9 mouse cellular contexts compared by ENCODE assay signal in the genomic region with DNA sequence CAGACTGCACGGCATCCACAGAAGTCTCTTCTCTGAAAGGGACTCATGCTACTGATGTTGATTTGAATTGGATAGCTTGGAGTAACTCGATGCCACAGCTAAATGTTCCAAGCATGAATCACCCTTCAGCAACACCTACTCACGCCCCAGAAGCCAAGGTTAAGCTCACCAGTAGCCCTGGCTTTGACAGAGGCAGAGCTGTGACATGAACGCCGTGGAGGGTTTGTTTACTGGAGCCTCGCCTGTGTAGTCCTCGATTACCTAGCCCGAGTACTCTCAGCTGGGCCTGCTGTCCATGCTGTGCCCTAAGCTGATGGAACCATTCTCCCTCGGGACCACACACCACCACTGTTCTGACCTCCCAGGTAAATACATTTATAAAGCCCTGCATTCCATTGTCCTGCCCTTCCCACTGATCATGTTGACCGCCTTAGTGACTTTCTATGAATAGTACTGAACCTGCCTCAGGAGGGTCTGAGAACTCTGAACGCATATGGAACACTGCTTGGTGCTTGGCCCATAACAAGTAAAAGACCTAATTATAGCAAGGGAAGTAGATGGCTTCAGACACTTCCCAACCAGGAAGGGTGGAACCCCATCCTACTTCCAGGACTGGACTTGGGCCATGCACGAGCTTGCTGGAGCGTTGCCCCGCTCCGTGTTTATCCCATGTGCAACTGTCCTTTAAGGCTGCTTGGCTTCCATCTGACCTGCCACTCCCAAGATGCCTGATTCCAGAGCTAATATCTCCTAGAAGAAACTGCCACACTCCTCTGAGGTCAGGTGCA. TPM values are rescaled to one million over a fixed set of nuclear protein-coding genes. Genes with fewer than 3 reads are reported as not detected.
DNase-seq lines count a peak whose midpoint lies in the region; TF ChIP-seq lines count a peak whose summit lies in the region.
"Had no signal": no experiment of that assay in that cellular context is flagged by ENCODE, and none has a peak within 500 bp of the region (broad histone marks: within the 10 kb centered on the region; RNA-seq: fewer than 3 reads in every experiment).

No protein-coding gene starts in this region.

- TF ChIP-seq POLR2A in testis, adult 2 months (IDR thresholded peaks at IDR 0.05; ENCODE audit: control insufficient read depth, low read depth, low read length), result no peak

- H3K4me3 ChIP-seq in testis, adult 2 months (ENCODE audit: control insufficient read depth, low read depth, low read length), result no peak overlapping the region
- H3K4me3 ChIP-seq: liver, embryonic 13.5 days had no signal

- no peak for DNase-seq in testis, postnatal 14 days (ENCODE audit: low spot score)
- DNase-seq in heart, adult 18-20 months, result peak; percentile 90 to 94
- peak; percentile 70 to 78 for DNase-seq in kidney, adult 8-10 months
- peak; percentile 84 for DNase-seq in skeletal muscle tissue, adult 2 months (ENCODE audit: low read depth, low spot score)
- DNase-seq in embryo, embryonic 10.5 days (ENCODE audit: low spot score), result no peak
- no peak for DNase-seq in cerebellum, adult 11-12 months
- no peak for DNase-seq in spleen, postnatal 14 days (ENCODE audit: low spot score in 2 of 2)
- DNase-seq: liver, embryonic 13.5 days had no signal

- peaks cover 2% of the 10 kb centered on the region; the same call in 1 of the 2 replicates for H3K4me1 ChIP-seq in testis, adult 2 months (ENCODE audit: control insufficient read depth, insufficient read depth, low read length)
- H3K4me1 ChIP-seq: liver, embryonic 13.5 days had no signal

- no peaks in the 10 kb centered on the region for H3K36me3 ChIP-seq in testis, adult 2 months (ENCODE audit: control insufficient read depth, insufficient read depth, low read length)

- peak overlapping the region; percentile 36; the same call in 1 of the 2 replicates for H3K27ac ChIP-seq in testis, adult 2 months (ENCODE audit: control insufficient read depth, insufficient read depth, low read depth, low read length)
- H3K27ac ChIP-seq: liver, embryonic 13.5 days had no signal

- no peaks in the 10 kb centered on the region for H3K27me3 ChIP-seq in testis, adult 2 months (ENCODE audit: control insufficient read depth, insufficient read depth, low read length)
- H3K27me3 ChIP-seq: liver, embryonic 13.5 days had no signal

- TF ChIP-seq CTCF in testis, adult 2 months (IDR thresholded peaks at IDR 0.05; ENCODE audit: control insufficient read depth, insufficient read depth, insufficient replicate concordance, low read depth, low read length), result no peak

RNA-seq across cellular contexts. Expression of gene Bag5, which starts 7.7 kb away (rescaled TPM):
- polyA plus RNA-seq in testis, adult 2 months (2012; rRNA removed), result 747 and 947 TPM in 2 replicates
- total RNA-seq in heart, adult 18-20 months (2021), result 10 to 100 TPM; 19.7 to 26.3 TPM

RNA-seq across cellular contexts. Expression of gene Apopt1, which starts 7.7 kb away (rescaled TPM):
- 39.9 and 47.5 TPM in 2 replicates for polyA plus RNA-seq in testis, adult 2 months (2012; rRNA removed)
- total RNA-seq in heart, adult 18-20 months (2021), result 10 to 100 TPM; 33.9 to 36.8 TPM

RNA-seq across cellular contexts. Expression of gene Trmt61a, which starts 27.5 kb away (rescaled TPM):
- polyA plus RNA-seq in testis, adult 2 months (2012; rRNA removed), result 11.0 and 11.9 TPM in 2 replicates
- total RNA-seq in heart, adult 18-20 months (2021), result 1 to 10 TPM; 5.8 to 6.5 TPM

RNA-seq across cellular contexts. Expression of gene Ckb, which starts 33.2 kb away (rescaled TPM):
- 13.2 and 37.1 TPM in 2 replicates for polyA plus RNA-seq in testis, adult 2 months (2012; rRNA removed)
- total RNA-seq in heart, adult 18-20 months (2021), result 10 to 100 TPM; 67.8 to 74.5 TPM

RNA-seq across cellular contexts. Expression of gene Klc1, which starts 53.3 kb away (rescaled TPM):
- polyA plus RNA-seq in testis, adult 2 months (2012; rRNA removed), result 9.6 and 11.1 TPM in 2 replicates
- total RNA-seq in heart, adult 18-20 months (2021), result 10 to 100 TPM; 77.1 to 83.0 TPM

Comparison
In these comparisons a context has a peak if more than half of its experiments do, and no peak if none do; other contexts are left out.
1. DNase-seq: peak in heart, adult 18-20 months (2 of 2), kidney, adult 8-10 months (2 of 2) and skeletal muscle tissue, adult 2 months (single experiment); none in testis, postnatal 14 days (single experiment), embryo, embryonic 10.5 days (single experiment), cerebellum, adult 11-12 months (single experiment) and spleen, postnatal 14 days (0 of 2).